Mouse (Mus musculus) small intestine, adult 2 months (tissue): ENCODE results near the gene Pard3.

ENCODE experiments used
- CTCF ChIP-seq: fragments of 200-500 bp; IDR thresholded peaks from 2 replicates; pipeline ENCODE4 v1.5.1; 2012; ENCODE audit warnings: low read depth, mild to moderate bottlenecking, control low read depth, inconsistent platforms, low read length, moderate library complexity, mixed read lengths; ENCODE audit not compliant: insufficient replicate concordance, insufficient read length; ENCODE audit errors: extremely low read depth
- POLR2A ChIP-seq: fragments of 200-500 bp; IDR thresholded peaks from 2 replicates; pipeline ENCODE4 v1.6.1; 2012; ENCODE audit warnings: low read depth, mild to moderate bottlenecking, control low read depth, inconsistent platforms, low read length, moderate library complexity

- TF ChIP-seq CTCF (peak; percentile 59; the same call in 1 of the 2 replicates), POLR2A (no peak)
Measured at GRCm38 (mm10) chr8:127139154-127139553, 75.5 kb downstream of the Pard3 start.
